Mouse (Mus musculus): ENCODE data around the gene Il18rap.
A peak's percentile ranks its signal among the peaks of the same experiment; 100 is the strongest.

The Il18rap gene

DNA sequence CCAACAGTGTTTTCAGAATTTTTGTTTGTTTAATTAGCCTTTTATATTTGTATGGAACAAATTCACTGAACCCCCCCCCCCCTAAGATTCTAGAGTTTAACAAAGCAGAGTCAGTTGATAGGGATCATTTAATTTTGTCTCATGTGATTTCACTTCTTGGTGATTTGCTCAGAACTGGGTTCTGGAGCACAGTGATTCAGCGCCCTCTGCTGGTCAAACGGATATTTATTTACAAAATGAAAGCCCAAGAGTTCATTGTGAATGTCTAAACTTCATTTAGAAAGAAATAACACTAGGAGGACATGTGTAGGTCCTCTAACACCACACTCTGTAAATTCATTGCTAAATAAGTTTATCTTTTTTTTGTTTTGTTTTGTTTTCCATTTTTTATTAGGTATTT, 29.5 kb downstream of the Il18rap start:
- DNase-seq (ENCODE audit: low spot score in 2 of 2): peak in 1 of 2 experiments; percentile 10

DNA sequence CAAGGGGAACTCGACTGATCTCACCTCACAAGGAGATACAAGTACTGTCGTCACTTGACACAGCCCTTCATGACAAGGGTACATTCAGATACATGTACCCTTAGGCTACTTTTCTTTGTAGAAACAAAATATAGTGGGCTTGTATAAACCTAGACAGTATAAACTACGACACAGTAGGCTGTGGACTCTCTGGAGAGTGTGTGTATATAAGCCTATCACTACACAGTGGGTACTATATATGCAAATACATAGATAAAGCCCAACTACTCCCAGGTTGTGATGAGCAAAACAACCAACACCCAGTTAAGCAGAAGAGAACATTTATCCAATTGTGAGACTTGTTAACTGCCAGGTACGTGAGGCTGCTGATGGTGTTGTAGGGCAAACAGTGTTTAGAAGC, 31.5 kb downstream of the Il18rap start:
- no peak for DNase-seq (ENCODE audit: low spot score in 2 of 2)

DNA sequence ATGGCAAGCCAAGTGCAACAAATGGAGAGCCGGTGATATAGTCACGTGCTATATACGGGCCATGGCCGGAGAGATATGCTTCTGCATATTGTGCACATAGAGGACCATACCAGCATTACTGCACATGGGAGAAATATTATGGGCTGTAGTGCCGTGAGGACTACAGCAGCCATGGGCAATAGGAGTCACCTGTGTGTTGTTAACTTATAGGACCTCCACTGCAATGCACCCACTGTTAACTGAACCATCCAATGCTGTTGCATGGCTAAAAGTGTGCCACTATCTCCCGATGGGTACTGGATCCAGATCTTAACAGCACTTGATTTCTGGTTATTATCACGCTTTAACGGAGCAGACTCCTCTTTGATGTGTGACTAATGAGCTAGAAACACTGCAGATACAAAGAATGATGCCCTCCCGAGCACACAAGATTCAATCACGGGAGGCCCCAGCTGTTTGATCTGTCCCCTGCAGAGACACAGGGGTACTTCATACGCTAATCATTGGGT, 32.0 kb downstream of the Il18rap start:
- DNase-seq (ENCODE audit: low spot score in 2 of 2): no peak

DNA sequence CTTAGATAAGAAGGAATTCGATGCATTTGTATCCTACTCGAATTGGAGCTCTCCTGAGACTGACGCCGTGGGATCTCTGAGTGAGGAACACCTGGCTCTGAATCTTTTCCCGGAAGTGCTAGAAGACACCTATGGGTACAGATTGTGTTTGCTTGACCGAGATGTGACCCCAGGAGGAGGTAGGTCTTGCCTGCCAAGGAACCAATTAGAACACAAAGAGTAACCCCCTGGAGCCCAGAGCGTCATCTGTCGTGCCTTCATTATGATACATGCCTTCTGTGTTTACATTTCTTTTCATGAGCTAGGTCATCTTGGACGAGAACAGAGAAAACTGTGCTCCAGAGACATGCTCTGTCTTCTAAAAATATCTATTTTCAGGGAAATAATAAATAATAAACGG, 32.6 kb downstream of the Il18rap start:
- DNase-seq (ENCODE audit: low spot score in 2 of 2): no peak

DNA sequence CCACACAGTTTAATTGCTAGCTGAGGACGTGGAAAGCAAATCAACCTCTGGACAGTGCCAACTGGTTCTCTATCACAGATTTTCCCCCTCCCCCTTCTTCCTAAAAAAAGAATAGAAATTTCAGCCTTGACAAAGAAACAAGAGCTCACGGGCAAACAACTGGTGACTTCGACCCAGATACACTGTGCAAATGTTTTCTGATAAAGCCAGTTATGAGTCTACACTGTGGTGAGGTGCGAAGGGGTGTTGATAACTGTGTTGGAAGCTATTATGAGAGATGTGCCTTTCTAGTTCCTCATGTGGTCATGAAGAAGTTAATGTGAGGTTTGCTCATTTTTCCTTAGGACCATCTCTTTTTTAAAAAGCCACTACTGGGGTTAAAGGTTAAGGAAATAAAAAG, 54.2 kb downstream of the Il18rap start:
- no peak for DNase-seq (ENCODE audit: low spot score in 2 of 2)

DNA sequence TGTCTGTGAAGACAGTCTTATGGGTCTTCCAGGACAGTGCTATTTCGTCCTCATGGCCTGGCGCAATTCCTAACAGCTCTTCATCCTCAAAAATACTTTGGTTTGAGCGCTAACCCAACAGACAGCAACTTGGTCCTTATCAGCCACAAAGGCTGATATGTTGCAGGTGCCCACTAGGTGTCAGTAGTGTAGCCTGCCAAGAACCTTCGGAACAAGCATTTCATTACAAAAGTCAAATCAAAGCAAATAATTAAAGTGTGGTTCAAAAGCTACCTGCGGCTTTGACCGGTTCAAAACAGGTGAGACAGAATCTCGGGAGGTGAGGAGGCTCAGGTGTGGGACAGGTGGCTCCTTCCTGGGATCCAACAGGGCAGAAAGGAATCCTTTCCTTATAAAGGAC, 64.6 kb downstream of the Il18rap start, which contains the start of gene Slc9a4:
Gene Slc9a4 (plus strand): TSS at position 298 of the 400 bp plus-strand sequence.
- DNase-seq (ENCODE audit: low spot score in 2 of 2): peak; percentile 22 to 23

DNA sequence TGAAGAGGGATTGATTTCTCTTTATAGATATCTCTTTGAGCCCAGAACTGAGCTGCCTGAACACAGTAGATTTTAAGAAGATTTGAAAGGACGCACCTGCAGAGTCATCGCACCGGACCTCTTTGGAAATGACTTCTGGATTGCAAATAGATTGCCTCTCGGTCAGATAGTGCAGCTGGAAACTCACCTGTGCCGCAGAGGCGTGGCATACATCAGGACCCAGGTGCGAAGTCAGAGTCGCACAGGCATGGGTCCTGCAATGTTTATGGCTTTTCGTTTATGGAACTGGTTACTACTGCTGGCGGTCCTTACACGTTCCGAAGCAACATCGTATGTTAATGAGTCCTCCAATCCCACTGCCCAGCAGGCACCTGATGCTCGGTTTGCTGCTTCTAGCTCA, 65.1 kb downstream of the Il18rap start:
- no peak for DNase-seq (ENCODE audit: low spot score in 2 of 2)

DNA sequence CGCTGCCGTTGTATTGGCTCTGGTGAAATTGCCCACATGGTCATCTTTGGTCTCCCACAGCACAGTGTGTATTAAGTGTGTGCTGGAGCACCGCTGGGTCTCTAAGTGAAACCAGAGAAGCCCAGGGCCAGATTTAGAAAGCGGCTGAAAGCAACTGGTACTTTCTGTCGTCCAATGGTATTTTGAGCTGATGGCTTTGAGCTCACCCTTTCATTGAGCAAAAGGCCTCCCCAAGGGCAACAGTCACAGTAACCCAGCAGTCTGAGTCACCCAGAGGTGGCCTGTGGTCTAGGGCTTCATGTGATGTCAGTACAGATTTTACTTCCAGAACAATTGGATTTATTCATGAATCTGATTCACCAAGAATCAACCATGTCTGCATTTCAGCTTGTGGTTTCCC, 71.6 kb downstream of the Il18rap start:
- no peak for DNase-seq (ENCODE audit: low spot score in 2 of 2)

DNA sequence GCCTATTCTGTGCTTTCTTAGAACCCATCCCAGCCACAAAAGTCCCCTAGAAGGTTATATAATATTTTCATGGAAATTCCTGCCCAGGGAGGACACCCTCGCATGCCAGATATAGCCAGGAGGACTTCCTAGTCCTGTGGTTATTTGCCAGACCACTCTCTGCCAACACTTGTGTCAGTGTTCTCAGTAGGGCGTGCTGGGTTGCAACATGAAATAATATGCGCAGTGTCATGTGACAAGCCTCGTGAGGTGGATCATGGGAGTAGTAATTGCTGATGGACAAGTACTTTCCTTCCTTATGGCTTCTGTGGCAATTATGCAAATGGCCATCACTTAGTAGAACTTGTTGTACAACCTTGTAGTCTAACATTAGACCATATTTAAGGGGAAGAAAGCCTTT, 75.8 kb downstream of the Il18rap start:
- no peak for DNase-seq (ENCODE audit: low spot score in 2 of 2)

DNA sequence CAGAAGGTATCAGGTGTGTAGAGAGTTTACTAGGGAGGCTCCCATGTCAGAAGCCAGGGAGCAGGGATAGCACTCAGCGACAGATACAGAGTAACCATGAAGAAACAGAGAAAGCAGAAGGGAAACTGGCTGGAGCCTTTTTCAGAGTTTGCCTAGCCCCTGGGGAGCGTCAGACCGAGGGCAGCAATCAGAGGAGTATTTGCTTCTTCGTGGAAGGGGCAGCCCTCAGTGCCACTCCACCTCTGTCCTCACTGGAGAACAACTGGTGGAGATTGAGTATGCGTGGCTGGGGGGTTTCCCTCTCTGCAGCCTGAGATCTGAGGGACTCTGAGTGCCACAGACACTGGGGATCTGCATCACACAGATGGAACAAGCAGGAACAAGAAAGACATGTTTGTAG, 82.7 kb downstream of the Il18rap start:
- DNase-seq (ENCODE audit: low spot score in 2 of 2): no peak

DNA sequence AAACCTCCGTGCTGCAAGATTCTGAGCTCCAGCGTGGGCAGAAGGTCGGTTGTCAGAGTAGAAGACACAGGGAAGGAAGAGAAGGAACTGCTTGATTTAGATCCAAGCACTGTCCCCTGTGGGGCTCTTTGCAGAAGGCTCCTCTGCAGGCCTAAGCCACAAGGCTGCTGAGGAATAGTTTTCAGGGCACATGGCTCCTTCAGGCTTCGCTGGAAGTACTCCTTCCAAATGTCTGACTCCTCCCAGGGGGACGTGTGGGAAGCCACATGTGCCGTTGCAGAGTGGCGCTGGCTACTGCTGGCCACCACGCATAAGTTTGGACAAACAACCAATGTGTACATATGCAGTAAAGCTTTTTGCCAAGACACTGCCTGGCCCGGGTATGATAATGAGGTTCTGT, 84.5 kb downstream of the Il18rap start:
- peak in 1 of 2 experiments; percentile 2 for DNase-seq (ENCODE audit: low spot score in 2 of 2)

DNA sequence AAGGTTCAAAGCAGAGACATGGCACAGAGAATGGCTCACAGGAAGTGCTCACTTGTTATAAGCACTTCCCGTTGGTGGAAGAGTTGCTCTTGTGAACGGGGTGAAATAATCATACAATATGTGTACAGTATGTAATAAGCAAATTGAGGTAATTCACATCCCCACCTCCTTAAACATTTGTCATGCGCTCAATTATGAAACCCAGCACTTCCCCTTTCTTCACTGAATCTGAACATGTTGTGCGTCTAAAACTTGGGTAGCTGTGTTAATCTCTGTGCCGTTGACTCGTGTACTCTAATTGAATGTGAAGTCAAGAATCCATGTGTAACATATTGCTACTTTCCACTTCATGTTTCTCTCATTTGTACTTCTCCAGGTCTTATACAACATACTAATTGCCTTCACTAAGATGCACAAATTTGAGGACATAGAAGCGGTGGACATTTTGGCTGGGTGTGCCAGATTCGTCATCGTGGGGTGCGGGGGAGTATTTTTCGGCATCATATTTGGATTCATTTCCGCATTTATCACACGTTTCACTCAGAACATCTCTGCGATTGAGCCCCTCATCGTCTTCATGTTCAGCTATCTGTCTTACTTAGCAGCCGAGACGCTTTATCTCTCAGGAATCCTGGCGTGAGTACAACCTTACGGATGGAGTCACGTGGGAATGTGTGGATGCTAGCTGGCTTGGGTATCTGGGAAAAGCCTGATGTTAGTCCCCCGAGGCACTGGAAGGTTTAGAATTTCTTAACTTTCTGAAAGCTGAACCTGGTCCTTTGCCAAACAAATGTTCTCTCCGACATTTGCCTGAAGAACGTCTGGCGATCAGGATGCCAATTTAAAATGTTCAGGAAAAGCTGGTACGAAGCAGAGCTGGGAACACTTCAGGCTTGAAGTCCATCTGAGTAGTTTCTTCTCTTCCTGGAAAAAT, 85.5 kb downstream of the Il18rap start:
- DNase-seq (ENCODE audit: low spot score in 2 of 2): peak; percentile 51 to 56
